Mouse (Mus musculus) mature B cell (primary cell): ENCODE measurements around the gene Klhdc8b.

ENCODE experiments used
- in situ Hi-C: fragments of 300-500 bp; cut with MboI; formaldehyde crosslinking; loops from 2 replicates; pipeline ENCODE4 v1.14.3; 2019

The Klhdc8b gene

GRCm38 (mm10) chr9:108481520-108482210, 20.3 kb upstream of the Klhdc8b start:
- in situ Hi-C loops = no loop called here

- in situ Hi-C loops = no loop called here
Observed at GRCm38 (mm10) chr9:108480813-108481519, 19.6 kb upstream of the Klhdc8b start.

GRCm38 (mm10) chr9:108479721-108480351, 18.5 kb upstream of the Klhdc8b start, which contains the start of gene Lamb2:
Lamb2 (plus strand) TSS chr9:108479736.
- in situ Hi-C loops = no loop called here

GRCm38 (mm10) chr9:108479241-108479640, 17.9 kb upstream of the Klhdc8b start:
- in situ Hi-C loops = no loop called here

- in situ Hi-C loops = no loop called here
Observed at GRCm38 (mm10) chr9:108478638-108479156, 17.3 kb upstream of the Klhdc8b start.

GRCm38 (mm10) chr9:108474528-108474927, 13.1 kb upstream of the Klhdc8b start:
- in situ Hi-C loops = no loop called here

GRCm38 (mm10) chr9:108469845-108470244, 8.5 kb upstream of the Klhdc8b start:
- in situ Hi-C loops = no loop called here

- in situ Hi-C loops = no loop called here
Observed at GRCm38 (mm10) chr9:108469430-108469829, 8.0 kb upstream of the Klhdc8b start.

GRCm38 (mm10) chr9:108466219-108466618, 4.8 kb upstream of the Klhdc8b start:
- in situ Hi-C loops = no loop called here

GRCm38 (mm10) chr9:108463713-108464112, 2.3 kb upstream of the Klhdc8b start:
- in situ Hi-C loops = no loop called here

GRCm38 (mm10) chr9:108462192-108462591, 811 bp upstream of the Klhdc8b start:
- in situ Hi-C loops = no loop called here

GRCm38 (mm10) chr9:108461675-108462074, 294 bp upstream of the Klhdc8b start:
- in situ Hi-C loops = no loop called here

GRCm38 (mm10) chr9:108460319-108461178, 832 bp downstream of the Klhdc8b start, which contains the start of gene Ccdc71:
Ccdc71 (plus strand) TSS chr9:108460527.
- in situ Hi-C loops = no loop called here

- in situ Hi-C loops = no loop called here
Observed at GRCm38 (mm10) chr9:108459939-108460318, 1.5 kb downstream of the Klhdc8b start.

- in situ Hi-C loops = no loop called here
Observed at GRCm38 (mm10) chr9:108456953-108457352, 4.4 kb downstream of the Klhdc8b start.

GRCm38 (mm10) chr9:108455747-108456571, 5.4 kb downstream of the Klhdc8b start:
- in situ Hi-C loops = no loop called here

GRCm38 (mm10) chr9:108454429-108454828, 7.0 kb downstream of the Klhdc8b start:
- in situ Hi-C loops = no loop called here

- in situ Hi-C loops = no loop called here
Observed at GRCm38 (mm10) chr9:108453458-108453857, 7.9 kb downstream of the Klhdc8b start.

- in situ Hi-C loops = no loop called here
Observed at GRCm38 (mm10) chr9:108452911-108453310, 8.5 kb downstream of the Klhdc8b start.

- in situ Hi-C loops = no loop called here
Observed at GRCm38 (mm10) chr9:108452291-108452906, 9.0 kb downstream of the Klhdc8b start.
